Mouse (Mus musculus): ENCODE measurements around the gene P4htm.

P4htm gene

GRCm38 (mm10) chr9:108546875-108547274 is 50.6 kb downstream of the P4htm start:
- no peak for DNase-seq (ENCODE audit: low read depth)

- DNase-seq (ENCODE audit: low read depth), result no peak
These were observed 51.5 kb downstream of the P4htm start for GRCm38 (mm10) chr9:108545986-108546385.

GRCm38 (mm10) chr9:108540846-108541245 is 56.6 kb downstream of the P4htm start:
- DNase-seq (ENCODE audit: low read depth), result peak; percentile 65

GRCm38 (mm10) chr9:108531496-108531895 is 66.0 kb downstream of the P4htm start:
- DNase-seq (ENCODE audit: low read depth), result no peak

- no peak for DNase-seq (ENCODE audit: low read depth)
These were observed 66.5 kb downstream of the P4htm start for GRCm38 (mm10) chr9:108530954-108531353.

All from naive thymus-derived CD4-positive, alpha-beta T cell, adult 2 months (primary cell).